Mouse (Mus musculus) brain, embryonic 18.5 days (tissue): ENCODE measurements around the gene Ccs.

ENCODE experiments used
- DNase-seq: peaks from one replicate; pipeline ENCODE4 v3.0.0-alpha.2; 2012; ENCODE audit warnings: low read depth, low spot score

Ccs gene

DNA sequence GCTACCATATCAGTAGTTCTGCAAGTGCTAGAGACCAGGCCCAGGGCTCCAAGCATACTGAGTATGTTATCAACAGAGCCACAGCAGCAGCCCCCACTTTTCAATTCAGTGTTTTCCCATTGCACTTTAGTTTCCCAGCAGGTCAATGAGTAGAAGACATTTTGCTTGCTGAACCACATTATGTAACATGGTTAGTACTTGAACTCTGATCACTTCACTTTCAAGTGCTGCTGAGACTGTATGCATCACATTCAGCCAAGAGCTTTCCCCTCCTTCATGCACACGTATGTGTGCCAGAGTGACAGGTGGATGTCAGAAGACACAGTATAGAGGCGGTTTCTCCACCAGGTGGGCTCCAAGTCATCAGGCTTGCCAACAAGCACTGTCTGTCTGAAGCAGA lies 56.2 kb downstream of the Ccs start:
- no peak for DNase-seq
